Mouse (Mus musculus): Measurements from ENCODE around the gene Atxn10. TPM values are rescaled to one million over a fixed set of nuclear protein-coding genes. Genes with fewer than 3 reads are reported as not detected.

The Atxn10 gene
- polyA plus RNA-seq, 1 experiment = 66.8 TPM

DNA sequence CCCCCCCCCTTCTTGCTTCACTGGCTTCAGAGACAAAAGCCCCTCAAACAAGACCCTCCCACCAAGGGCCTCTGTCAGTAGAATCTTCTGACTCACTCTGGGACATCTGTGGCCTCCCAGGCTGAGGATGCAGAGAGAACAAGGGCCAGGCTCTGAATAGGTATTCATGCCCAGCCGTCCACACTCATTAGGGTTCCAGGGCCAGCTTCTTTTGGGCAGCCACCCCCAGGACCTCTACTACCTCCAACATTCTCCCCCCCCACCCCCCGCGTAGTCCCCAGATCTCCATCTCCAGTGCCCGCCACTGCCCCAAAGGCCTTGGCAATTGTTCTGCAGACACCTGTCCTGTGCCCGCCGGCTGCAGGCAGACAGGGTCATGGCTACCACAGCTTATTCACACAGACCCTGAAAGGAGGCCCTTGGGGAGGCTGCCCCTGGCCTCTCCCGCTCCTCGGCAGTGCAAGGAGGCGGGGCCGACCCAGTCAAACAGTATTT, 162.0 kb downstream of the Atxn10 start:
- no peak for TF ChIP-seq CTCF (IDR thresholded peaks at IDR 0.05; ENCODE audit: control insufficient read depth, insufficient read depth, low read length)
- TF ChIP-seq POLR2A (IDR thresholded peaks at IDR 0.05; ENCODE audit: borderline replicate concordance, control insufficient read depth, low read depth, low read length) = no peak
- H3K27ac ChIP-seq (ENCODE audit: control insufficient read depth, insufficient read depth, low read depth, low read length, poor library complexity) = no peak overlapping the region
- WGBS = 73% methylated on average over 10 of the region's 10 CpGs
- H3K4me3 ChIP-seq (replicated peaks; ENCODE audit: control insufficient read depth, low read depth, low read length) = no peak overlapping the region
- H3K4me1 ChIP-seq (ENCODE audit: control insufficient read depth, insufficient read depth, low read length) = no peaks in the 10 kb centered on the region

DNA sequence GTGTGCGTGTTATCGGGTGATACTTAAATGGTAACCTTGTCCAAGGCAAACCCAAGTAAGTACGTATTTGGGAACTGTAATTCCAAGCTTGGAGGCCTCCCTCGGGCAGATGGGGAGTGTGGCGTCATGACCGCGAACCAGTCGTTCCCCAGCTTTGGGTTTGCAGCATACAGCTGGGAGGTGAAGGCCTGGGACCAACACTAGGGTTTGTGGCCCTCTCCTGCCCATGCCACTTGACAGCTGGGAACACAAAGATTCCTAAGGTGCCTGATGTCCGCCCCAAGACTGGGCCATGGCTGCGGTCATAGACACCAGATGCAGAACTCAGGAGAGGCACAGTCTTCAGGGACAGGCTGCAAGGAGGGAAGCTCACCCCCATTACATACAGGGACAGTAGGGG, 164.2 kb downstream of the Atxn10 start:
- Histone ChIP-seq H3K27ac (ENCODE audit: control insufficient read depth, insufficient read depth, low read depth, low read length, poor library complexity) (no peak overlapping the region), H3K4me3 (replicated peaks; ENCODE audit: control insufficient read depth, low read depth, low read length) (no peak overlapping the region), H3K4me1 (ENCODE audit: control insufficient read depth, insufficient read depth, low read length) (no peaks in the 10 kb centered on the region)
- WGBS = 86% methylated on average over 10 of the region's 10 CpGs
- TF ChIP-seq CTCF (IDR thresholded peaks at IDR 0.05; ENCODE audit: control insufficient read depth, insufficient read depth, low read length) (no peak), POLR2A (IDR thresholded peaks at IDR 0.05; ENCODE audit: borderline replicate concordance, control insufficient read depth, low read depth, low read length) (no peak)

DNA sequence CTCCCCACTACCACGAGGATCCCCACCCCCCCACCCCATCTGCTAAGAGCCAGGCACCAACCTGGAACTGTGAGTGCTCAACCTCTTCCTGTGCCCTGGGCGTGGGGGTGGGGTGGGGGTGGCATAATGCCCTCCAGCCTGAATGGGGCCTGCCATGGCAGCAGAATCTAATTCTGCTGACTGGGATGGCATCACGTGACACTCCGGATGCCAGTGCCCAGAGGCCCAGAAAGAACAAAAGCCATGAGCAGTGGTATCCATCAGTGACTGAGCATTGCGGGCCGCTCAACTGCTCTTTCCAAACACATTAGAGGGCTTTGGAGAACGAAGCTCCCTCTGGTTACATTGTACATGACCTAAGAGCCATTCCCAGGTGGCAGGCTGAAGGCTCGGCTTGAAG, 167.1 kb downstream of the Atxn10 start, which contains the start of gene 7530416G11Rik:
TSS of gene 7530416G11Rik (minus strand) at position 101 of the 400 bp plus-strand sequence.
- TF ChIP-seq POLR2A (IDR thresholded peaks at IDR 0.05; ENCODE audit: borderline replicate concordance, control insufficient read depth, low read depth, low read length) (no peak), CTCF (IDR thresholded peaks at IDR 0.05; ENCODE audit: control insufficient read depth, insufficient read depth, low read length) (no peak)
- Histone ChIP-seq H3K4me1 (ENCODE audit: control insufficient read depth, insufficient read depth, low read length) (no peaks in the 10 kb centered on the region), H3K4me3 (replicated peaks; ENCODE audit: control insufficient read depth, low read depth, low read length) (no peak within 1 kb of the TSS), H3K27ac (ENCODE audit: control insufficient read depth, insufficient read depth, low read depth, low read length, poor library complexity) (no peak within 1 kb of the TSS)
- 75% methylated on average over 8 of the region's 8 CpGs for WGBS

DNA sequence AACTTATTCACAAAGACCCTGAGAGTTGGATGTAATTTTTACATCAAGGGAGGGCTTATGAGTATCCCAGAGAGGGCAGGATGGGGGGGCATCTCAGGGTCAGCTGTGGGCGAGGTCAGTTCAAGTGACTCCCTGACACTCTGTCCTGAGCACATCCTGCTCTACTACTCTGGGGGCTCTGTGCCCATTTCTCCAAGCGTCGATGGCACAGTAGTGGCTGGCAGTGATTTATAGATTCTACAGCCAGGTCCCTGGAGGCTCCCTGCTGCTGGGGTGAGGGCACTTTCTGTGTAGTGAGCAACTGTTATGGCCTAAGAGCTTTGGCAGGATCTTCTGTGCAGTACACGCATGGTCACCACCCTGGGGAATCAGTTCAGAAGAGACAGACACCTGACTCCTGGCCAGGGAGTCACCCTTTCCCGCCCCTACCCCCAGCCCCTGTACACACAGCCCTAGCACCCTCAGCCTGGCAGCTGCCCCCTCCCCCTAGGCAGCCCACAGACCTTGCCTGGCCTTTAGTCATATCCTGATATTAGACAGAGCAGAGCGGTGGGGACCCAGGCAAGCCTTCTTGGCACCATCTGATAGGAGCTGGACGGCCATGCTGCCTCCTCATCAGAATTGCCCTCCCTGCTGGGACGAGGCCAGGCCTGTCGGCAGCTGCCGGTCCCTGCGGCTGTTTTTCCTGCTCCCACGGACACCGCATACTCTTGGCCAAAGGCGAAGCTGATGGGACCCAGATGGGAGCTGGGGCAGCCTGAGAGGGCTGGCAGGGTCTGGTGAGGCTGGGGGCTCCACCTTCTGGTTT, 169.3 kb downstream of the Atxn10 start:
- TF ChIP-seq POLR2A (IDR thresholded peaks at IDR 0.05; ENCODE audit: borderline replicate concordance, control insufficient read depth, low read depth, low read length) (no peak), CTCF (IDR thresholded peaks at IDR 0.05; ENCODE audit: control insufficient read depth, insufficient read depth, low read length) (no peak)
- WGBS = 81% methylated on average over 14 of the region's 14 CpGs
- H3K4me3 ChIP-seq (replicated peaks; ENCODE audit: control insufficient read depth, low read depth, low read length) = no peak overlapping the region
- H3K27ac ChIP-seq (ENCODE audit: control insufficient read depth, insufficient read depth, low read depth, low read length, poor library complexity) = no peak overlapping the region
- no peaks in the 10 kb centered on the region for H3K4me1 ChIP-seq (ENCODE audit: control insufficient read depth, insufficient read depth, low read length)

DNA sequence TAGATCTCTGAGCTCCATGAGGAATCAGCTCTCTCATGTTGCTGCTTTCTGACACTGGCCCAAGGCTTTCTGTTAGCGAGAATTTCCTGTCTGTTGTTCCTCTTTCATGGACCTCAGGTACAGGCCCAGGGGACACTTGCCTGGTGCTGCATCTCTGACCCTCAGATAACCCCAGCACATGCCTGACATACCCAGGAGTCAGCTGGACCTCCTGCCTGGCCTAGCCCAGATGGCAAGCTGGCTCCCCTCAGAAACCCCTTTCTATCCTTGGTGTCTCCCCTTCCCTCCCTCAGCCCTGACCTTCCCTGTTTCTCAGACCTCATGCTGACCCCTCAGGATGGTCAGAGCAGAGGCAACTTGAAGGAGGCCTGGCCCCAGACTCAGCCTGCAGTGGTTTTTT, 170.6 kb downstream of the Atxn10 start:
- H3K27ac ChIP-seq (ENCODE audit: control insufficient read depth, insufficient read depth, low read depth, low read length, poor library complexity) = no peak overlapping the region
- H3K4me1 ChIP-seq (ENCODE audit: control insufficient read depth, insufficient read depth, low read length) = no peaks in the 10 kb centered on the region
- WGBS = 17% methylated on average over 1 of the region's 1 CpGs
- no peak overlapping the region for H3K4me3 ChIP-seq (replicated peaks; ENCODE audit: control insufficient read depth, low read depth, low read length)
- TF ChIP-seq CTCF (IDR thresholded peaks at IDR 0.05; ENCODE audit: control insufficient read depth, insufficient read depth, low read length) = no peak
- no peak for TF ChIP-seq POLR2A (IDR thresholded peaks at IDR 0.05; ENCODE audit: borderline replicate concordance, control insufficient read depth, low read depth, low read length)

DNA sequence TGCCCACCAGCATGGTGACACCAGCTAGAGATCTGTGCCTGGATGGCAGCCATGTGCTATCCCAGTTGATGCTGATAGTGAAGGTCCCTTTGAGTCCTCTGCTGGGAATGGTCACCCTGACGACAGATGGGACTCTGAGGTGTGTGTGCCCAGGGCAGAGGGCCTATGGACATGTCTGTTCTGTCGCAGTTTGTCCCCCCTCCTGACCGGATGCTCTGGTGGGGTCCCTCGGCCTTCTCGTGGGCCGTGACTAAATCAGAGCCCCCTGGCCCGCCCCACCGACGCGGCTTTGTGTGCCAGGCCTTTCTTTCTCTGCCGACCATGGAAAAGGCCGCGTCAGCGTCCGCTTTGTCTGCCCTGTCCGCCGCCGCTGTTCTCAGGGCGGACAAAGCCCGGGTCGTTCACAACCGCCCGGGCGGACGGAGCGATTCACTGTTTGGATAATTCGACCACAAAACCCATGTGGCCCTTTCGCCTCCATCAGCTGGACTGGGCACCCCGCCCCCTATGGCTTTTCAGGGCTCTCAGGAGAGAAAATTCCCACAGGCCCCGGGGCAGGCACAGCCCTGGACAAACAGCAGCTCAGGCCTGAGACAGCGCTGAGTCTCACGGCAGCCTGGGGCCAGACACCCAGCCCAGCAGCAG, 171.4 kb downstream of the Atxn10 start:
- Histone ChIP-seq H3K27ac (ENCODE audit: control insufficient read depth, insufficient read depth, low read depth, low read length, poor library complexity) (no peak overlapping the region), H3K4me1 (ENCODE audit: control insufficient read depth, insufficient read depth, low read length) (no peaks in the 10 kb centered on the region), H3K4me3 (replicated peaks; ENCODE audit: control insufficient read depth, low read depth, low read length) (no peak overlapping the region)
- TF ChIP-seq POLR2A (IDR thresholded peaks at IDR 0.05; ENCODE audit: borderline replicate concordance, control insufficient read depth, low read depth, low read length) (no peak), CTCF (IDR thresholded peaks at IDR 0.05; ENCODE audit: control insufficient read depth, insufficient read depth, low read length) (no peak)
- WGBS = 87% methylated on average over 32 of the region's 32 CpGs

Other genes starting within 250 kb of the Atxn10 start
- 0.62 TPM in 1 of 2 replicates, not detected in the other for gene Smc1b, start 204.3 kb upstream of the Atxn10 start, polyA plus RNA-seq (2011; ENCODE audit: insufficient read depth, insufficient read length, low replicate concordance, missing spikeins)
- not detected in 2 replicates for gene Ribc2, start 204.2 kb upstream of the Atxn10 start, polyA plus RNA-seq (2011; ENCODE audit: insufficient read depth, insufficient read length, low replicate concordance, missing spikeins)
- 2.0 and 3.6 TPM in 2 replicates for gene Fbln1, start 130.3 kb upstream of the Atxn10 start, polyA plus RNA-seq (2011; ENCODE audit: insufficient read depth, insufficient read length, low replicate concordance, missing spikeins)
- gene 7530416G11Rik, start 167.0 kb downstream of the Atxn10 start, polyA plus RNA-seq (2011; ENCODE audit: insufficient read depth, insufficient read length, low replicate concordance, missing spikeins) = not detected in 2 replicates
- not detected in 2 replicates for gene Wnt7b, start 246.2 kb downstream of the Atxn10 start, polyA plus RNA-seq (2011; ENCODE audit: insufficient read depth, insufficient read length, low replicate concordance, missing spikeins)

Data from bone marrow, adult 2 months (tissue).